Mouse (Mus musculus): ENCODE measurements at regions not wholly inside any gene's neighbourhood (a gene's known extent, or its start where the extent isn't known, plus 50 kb on each side); places are given as distances from the start of the nearest gene placed in this dataset.
A peak's percentile ranks its signal among the peaks of the same experiment; 100 is the strongest.

DNA sequence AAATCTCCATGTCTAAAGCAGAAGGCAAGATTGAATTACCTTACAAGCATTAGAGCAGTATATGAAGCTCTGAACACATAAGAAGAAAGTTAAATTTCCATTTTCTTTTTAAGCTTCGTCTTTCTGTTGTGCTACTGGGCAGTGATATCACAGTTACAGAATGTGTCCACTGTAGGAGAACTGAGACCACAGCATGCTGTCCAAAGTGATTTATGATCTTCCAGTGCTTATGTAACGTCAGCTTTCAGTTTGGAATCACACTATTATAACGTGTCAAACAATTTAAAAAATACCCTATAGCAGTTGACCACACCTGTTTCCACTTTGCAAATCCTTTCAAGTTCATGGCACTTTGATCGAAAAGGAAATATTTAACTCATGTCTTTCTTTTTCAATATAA lies 221.7 kb downstream of the Pros1 start:
- 40% methylated on average over 4 of the region's 4 CpGs for WGBS
- Histone ChIP-seq H3K4me2 (no peak overlapping the region), H3K27ac (no peak overlapping the region), H3K27me3 (no peaks in the 10 kb centered on the region), H3K36me3 (no peaks in the 10 kb centered on the region), H3K4me1 (no peaks in the 10 kb centered on the region), H3K9ac (no peak overlapping the region), H3K9me3 (no peaks in the 10 kb centered on the region), H3K4me3 (no peak overlapping the region)
- ATAC-seq (ENCODE audit: borderline replicate concordance, extremely low read depth, low FRiP score, low TSS enrichment): no peak

DNA sequence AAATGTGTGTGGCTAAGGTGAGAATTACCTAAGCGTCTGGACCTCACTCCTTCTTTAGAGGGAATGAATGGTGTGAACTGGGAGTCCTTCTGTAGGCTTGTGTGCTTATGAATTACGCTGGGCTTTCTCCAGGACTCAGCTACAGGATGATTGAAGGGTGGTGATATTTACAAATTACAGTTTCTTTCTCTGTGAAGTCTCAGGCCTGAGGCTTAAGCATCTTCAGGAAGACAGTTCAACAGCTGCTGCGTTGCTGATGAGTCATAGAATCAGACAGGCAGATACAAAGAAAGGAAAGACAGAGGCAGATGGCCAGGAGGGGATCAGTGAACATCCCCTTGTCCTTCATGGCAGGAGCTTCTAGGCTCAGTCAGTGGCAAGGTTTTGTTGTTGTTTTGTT lies 227.3 kb downstream of the Pros1 start:
- Histone ChIP-seq H3K4me1 (peaks cover 1% of the 10 kb centered on the region; the same call in 1 of the 2 replicates), H3K36me3 (no peaks in the 10 kb centered on the region), H3K9me3 (no peaks in the 10 kb centered on the region), H3K9ac (no peak overlapping the region), H3K4me2 (no peak overlapping the region), H3K4me3 (no peak overlapping the region), H3K27ac (no peak overlapping the region), H3K27me3 (no peaks in the 10 kb centered on the region)
- ATAC-seq (ENCODE audit: borderline replicate concordance, extremely low read depth, low FRiP score, low TSS enrichment): no peak
- WGBS: 59% methylated on average over 3 of the region's 3 CpGs

DNA sequence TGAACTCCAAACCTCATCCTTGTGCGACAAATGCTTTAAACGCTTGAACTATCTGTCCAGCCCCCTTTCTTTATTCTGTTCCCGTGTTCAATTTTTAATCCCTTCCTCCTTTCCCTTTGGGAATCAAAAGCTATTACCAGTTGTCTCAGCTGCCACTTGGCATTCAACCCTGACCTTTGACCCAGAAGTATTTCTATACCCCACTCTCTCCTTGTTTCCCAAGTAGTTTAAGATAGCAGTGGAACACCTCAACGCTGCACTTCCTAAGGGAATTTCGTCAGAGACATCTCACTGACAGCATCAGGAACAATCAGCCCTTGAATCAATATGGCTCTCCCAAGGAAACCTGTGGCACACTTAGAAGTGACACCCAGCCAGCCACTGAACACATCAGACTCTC lies 229.1 kb downstream of the Pros1 start:
- Histone ChIP-seq H3K4me1 (peaks cover 7% of the 10 kb centered on the region; the same call in 1 of the 2 replicates), H3K9me3 (no peaks in the 10 kb centered on the region), H3K9ac (no peak overlapping the region), H3K4me2 (no peak overlapping the region), H3K27me3 (no peaks in the 10 kb centered on the region), H3K4me3 (no peak overlapping the region), H3K27ac (no peak overlapping the region), H3K36me3 (no peaks in the 10 kb centered on the region)
- ATAC-seq (ENCODE audit: borderline replicate concordance, extremely low read depth, low FRiP score, low TSS enrichment): no peak
- WGBS: 73% methylated on average over 5 of the region's 5 CpGs

DNA sequence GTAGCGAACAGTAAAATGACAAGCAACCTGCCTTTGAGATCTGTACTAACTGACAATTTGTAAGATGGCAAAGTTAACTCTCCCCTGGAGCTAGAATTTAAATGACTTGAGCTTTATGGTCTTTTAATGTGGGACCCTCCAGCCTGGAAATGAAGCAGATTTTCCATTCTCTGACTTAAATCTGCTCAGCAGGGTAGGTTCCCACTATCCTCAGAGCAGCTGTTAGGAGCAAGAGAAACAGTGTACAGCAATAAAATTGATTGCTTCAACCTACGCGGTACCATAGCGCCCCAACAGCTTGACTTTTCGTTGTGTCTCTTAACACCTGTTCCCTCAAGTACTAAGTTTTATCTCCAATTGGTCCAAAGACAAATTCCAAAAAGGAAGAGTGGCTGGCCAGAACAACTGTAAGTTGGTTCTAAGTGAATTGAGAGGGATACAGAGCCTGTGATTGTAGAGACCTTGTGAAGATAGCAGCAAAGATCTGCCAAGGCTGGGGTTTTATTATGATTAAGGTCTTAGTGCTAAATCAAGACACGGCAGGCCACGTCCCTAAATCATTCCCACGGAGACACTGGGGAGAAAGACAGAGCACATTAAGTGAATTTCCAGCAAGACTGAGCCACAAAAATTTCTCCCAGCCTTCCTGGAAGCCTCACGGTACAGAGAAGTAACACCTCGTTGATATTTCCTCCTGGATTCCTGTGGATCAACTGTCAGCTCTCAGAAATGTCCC lies 230.1 kb downstream of the Pros1 start:
- WGBS: 59% methylated on average over 10 of the region's 10 CpGs

DNA sequence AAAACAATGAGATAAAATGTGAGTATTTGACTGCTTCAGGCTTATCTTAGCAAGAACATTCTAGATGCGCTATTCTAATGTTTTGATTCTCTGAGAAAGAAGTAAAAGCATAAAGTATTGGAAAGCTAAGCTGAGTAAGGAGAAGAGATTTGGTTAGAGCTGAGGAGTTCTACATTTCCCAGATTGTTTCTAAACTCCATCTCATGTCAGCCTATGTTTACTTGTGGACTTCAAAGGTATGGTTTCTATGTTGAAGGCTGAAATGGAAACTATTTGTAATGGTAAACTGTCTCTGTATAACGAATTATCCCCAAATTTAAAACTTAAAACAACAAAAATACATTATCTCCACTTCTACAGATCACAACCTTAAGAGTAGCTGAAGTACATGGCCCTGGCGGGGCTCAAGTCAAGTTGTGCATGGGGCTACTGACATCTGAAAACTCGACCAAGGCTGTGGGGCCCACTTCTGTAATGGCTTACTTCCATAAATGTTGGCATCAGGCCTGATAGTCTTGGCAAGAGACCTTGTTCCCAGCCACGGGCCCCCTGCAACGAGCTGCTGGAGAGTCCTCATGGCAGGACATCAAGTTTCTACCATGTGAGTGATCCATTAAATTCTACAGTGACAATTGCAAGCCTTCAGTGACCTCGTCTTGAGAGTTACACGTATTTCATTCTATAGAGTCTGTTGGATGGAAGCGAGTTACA lies 232.1 kb downstream of the Pros1 start:
- Histone ChIP-seq H3K36me3 (no peaks in the 10 kb centered on the region), H3K4me3 (no peak overlapping the region), H3K27ac (peak overlapping the region; percentile 78), H3K9ac (no peak overlapping the region), H3K4me2 (no peak overlapping the region), H3K9me3 (no peaks in the 10 kb centered on the region), H3K27me3 (no peaks in the 10 kb centered on the region), H3K4me1 (peaks cover 7% of the 10 kb centered on the region; the same call in 1 of the 2 replicates)
- ATAC-seq (ENCODE audit: borderline replicate concordance, extremely low read depth, low FRiP score, low TSS enrichment): peak; percentile 94; the same call in 1 of the 2 replicates
- 40% methylated on average over 9 of the region's 9 CpGs for WGBS

More for the DNA sequence above, 230.1 kb downstream of the Pros1 start:
- Histone ChIP-seq H3K4me1 (peaks cover 7% of the 10 kb centered on the region; the same call in 1 of the 2 replicates), H3K27ac (no peak overlapping the region), H3K4me2 (no peak overlapping the region), H3K4me3 (no peak overlapping the region), H3K9ac (no peak overlapping the region), H3K27me3 (no peaks in the 10 kb centered on the region), H3K9me3 (no peaks in the 10 kb centered on the region), H3K36me3 (no peaks in the 10 kb centered on the region)
- ATAC-seq (ENCODE audit: borderline replicate concordance, extremely low read depth, low FRiP score, low TSS enrichment): no peak

DNA sequence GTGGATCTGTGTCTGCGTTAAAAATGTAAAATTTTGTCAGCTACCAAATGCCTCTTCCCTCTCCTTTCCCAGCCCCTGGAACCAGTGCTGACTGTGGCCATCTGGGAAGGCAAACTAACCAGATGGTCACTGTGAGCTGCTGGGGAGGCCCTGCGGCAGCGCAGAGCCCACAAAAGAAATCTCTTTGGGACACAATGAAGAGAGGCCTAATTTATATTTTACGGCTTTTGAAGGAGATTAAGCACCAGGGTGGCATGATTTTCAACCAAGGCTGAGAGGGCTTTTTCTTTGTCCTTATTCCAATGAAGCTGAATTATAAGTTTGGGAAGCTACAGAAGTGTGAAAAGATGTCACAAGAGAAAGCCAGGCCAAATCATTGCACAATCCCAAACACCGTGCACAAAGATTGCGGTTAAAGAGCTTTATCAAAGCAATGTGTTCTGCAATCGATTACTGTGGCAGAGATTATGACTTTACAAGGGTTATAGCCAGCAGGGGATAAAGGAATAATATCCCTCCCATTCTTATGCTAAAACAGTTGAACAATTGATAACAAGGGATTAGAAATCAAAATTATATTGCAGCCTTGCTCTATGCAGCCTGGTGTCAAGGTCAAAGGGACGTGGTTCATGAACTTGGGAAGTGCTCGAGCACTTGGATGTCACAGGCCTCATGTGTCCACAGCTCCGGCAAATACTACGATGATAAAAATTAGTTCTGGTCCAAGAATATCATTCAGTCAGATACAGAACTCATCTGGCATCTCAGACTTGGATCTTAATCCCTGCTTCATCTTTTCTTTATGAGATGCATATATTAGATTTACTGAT lies 237.6 kb downstream of the Pros1 start:
- 54% methylated on average over 11 of the region's 11 CpGs for WGBS
- Histone ChIP-seq H3K4me3 (no peak overlapping the region), H3K36me3 (no peaks in the 10 kb centered on the region), H3K4me1 (peaks cover 7% of the 10 kb centered on the region; the same call in 1 of the 2 replicates), H3K9me3 (no peaks in the 10 kb centered on the region), H3K27ac (peak overlapping the region; percentile 39; the same call in 1 of the 2 replicates), H3K9ac (no peak overlapping the region), H3K4me2 (no peak overlapping the region), H3K27me3 (no peaks in the 10 kb centered on the region)
- no peak for ATAC-seq (ENCODE audit: borderline replicate concordance, extremely low read depth, low FRiP score, low TSS enrichment)

DNA sequence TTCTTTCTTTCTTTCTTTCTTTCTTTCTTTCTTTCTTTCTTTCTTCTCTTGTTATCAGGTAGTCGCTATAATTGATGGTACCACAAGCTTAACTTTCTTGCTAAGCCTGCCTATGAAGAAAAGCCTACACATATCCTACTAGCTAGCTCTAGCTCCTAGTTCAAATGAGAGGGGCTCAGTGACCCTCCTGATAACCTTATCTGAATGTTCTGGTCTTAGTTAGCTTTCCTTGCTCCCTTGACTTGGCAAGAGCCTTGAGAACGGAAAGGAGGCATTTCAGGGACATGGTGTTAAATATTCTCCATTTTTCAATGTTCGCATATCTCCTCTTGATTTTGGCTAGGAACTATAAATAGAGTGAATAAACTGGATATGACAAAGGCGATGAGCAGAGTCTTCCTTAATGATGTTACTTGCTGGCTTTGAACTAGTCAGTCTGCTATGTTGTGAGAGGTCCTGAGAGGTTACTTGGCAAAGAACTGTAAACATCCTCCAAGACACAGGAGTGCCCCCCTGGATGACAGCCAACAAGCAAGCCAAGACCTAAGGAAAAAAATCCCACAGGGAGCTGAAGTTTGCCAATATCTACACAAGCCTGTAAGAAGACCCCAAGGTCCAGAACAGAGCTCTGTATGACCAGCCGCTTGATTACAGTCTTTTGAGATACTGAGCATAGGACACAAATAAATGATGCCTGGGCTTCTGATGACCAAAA lies 240.2 kb downstream of the Pros1 start:
- Histone ChIP-seq H3K4me1 (0 out of 2 replicates have a peak, but pooled peaks cover 4% of the 10 kb centered on the region), H3K36me3 (no peaks in the 10 kb centered on the region), H3K27ac (peak overlapping the region; percentile 41), H3K9me3 (no peaks in the 10 kb centered on the region), H3K9ac (no peak overlapping the region), H3K4me2 (no peak overlapping the region), H3K27me3 (no peaks in the 10 kb centered on the region), H3K4me3 (no peak overlapping the region)
- 36% methylated on average over 5 of the region's 5 CpGs for WGBS
- ATAC-seq (ENCODE audit: borderline replicate concordance, extremely low read depth, low FRiP score, low TSS enrichment): peak; percentile 95

DNA sequence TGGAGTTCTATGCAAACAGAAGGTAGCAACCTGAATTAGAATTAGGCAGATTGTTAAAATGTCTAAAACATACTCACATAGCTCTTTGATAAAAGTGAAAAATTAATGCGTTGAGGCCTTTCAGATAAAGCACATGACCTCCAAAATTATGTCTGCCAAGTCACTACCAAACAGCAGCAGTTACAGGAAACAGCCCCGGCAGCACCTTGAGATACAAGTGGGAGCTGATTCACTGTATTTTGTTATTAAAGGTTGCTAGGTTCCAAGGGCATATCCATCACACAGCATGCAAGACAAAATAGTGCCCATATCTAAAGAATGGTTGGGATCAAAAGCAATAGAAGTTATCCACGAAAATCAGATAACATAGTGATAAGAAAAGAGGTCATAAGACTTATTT lies 248.3 kb downstream of the Pros1 start:
- H3K27me3 ChIP-seq: no peaks in the 10 kb centered on the region
- no peak overlapping the region for H3K9ac ChIP-seq
- WGBS: 65% methylated on average over 3 of the region's 3 CpGs
- no peak for ATAC-seq (ENCODE audit: borderline replicate concordance, extremely low read depth, low FRiP score, low TSS enrichment)
- H3K36me3 ChIP-seq: no peaks in the 10 kb centered on the region
- H3K4me3 ChIP-seq: no peak overlapping the region
- H3K4me2 ChIP-seq: no peak overlapping the region
- no peak overlapping the region for H3K27ac ChIP-seq
- H3K9me3 ChIP-seq: no peaks in the 10 kb centered on the region
- peaks cover 19% of the 10 kb centered on the region for H3K4me1 ChIP-seq

DNA sequence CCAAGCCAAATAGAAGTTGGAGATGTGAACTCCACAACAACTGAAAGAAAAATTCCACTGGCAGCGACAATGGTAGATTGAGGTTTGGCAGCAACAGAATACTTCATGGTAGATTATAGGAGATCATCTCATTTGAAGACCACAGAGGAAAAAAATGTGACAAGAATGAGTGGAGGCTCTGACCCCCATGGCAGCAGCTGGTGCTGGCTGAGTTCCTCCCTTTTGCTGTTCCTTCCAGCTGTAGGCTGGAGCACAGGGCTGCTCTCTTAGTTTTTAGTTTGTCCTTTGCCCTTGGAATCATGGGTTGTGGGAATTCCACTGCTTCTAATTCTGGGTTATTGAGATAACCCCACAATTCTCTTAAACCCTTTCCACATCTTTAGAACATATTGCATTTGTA lies 248.8 kb downstream of the Pros1 start:
- no peak for ATAC-seq (ENCODE audit: borderline replicate concordance, extremely low read depth, low FRiP score, low TSS enrichment)
- H3K4me3 ChIP-seq: no peak overlapping the region
- no peak overlapping the region for H3K27ac ChIP-seq
- no peaks in the 10 kb centered on the region for H3K9me3 ChIP-seq
- H3K27me3 ChIP-seq: no peaks in the 10 kb centered on the region
- no peak overlapping the region for H3K9ac ChIP-seq
- no peak overlapping the region for H3K4me2 ChIP-seq
- WGBS: 64% methylated on average over 1 of the region's 1 CpGs
- H3K36me3 ChIP-seq: no peaks in the 10 kb centered on the region
- peaks cover 19% of the 10 kb centered on the region for H3K4me1 ChIP-seq

DNA sequence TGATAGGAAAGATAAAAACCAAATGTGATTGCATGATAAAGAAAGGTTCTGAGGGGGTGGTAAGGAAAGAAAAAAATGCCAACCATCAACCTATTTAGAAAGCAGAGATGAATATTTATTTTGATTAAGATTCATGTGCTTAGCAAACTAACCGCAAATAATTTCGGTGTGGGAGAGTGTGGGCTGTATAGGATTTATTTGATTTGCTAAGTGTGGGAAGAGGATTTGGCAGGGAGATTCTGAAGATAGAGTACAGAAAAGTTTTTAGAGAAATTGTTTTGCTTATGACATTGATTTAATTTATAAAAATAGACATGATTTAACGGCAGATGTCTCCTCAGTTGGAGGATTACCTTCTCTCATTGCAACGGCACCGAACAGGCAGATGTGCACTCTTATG lies 250.3 kb downstream of the Pros1 start:
- Histone ChIP-seq H3K27ac (peak overlapping the region; percentile 92), H3K9me3 (no peaks in the 10 kb centered on the region), H3K27me3 (no peaks in the 10 kb centered on the region), H3K36me3 (no peaks in the 10 kb centered on the region), H3K4me1 (peaks cover 19% of the 10 kb centered on the region), H3K4me3 (no peak overlapping the region), H3K9ac (no peak overlapping the region), H3K4me2 (no peak overlapping the region)
- 50% methylated on average over 5 of the region's 5 CpGs for WGBS
- ATAC-seq (ENCODE audit: borderline replicate concordance, extremely low read depth, low FRiP score, low TSS enrichment): no peak

DNA sequence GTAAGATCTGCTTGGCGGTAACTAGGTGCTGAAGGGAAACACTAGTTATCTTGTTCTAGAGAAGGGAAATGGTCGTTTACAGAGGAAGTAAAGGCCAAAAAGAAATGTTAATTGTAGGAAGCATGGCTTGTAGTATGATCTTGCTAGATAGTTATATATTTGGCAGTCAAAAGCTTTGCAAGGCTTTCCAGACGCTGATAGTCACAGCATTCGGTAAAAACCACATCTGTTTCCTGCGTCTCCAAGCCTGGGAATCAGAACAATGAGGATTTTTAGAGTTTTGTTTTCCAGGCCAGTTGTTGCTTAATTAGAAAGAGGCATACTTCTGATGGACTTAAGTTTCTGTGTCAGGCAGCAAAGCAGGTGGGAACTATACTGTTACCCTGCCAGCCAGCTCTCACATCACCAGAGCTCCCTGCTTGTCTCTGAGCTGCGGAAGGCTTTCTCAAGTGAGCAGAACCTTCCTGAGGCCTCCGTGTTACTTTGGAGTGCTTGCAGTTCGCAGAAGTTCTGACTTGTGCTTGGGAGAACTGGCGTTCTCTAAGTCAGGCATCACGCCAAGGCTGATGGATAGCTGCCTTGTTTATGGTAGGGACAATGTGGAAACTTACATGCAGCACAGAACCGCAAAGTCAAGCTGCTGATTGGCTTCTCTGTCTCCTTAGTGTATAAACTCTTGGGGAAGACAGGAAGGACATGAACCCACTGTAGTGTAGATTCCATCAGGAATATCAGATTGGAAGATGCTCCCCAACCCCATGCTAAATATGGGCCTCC lies 251.0 kb downstream of the Pros1 start:
- peaks cover 19% of the 10 kb centered on the region for H3K4me1 ChIP-seq
- H3K9me3 ChIP-seq: no peaks in the 10 kb centered on the region
- no peak overlapping the region for H3K4me3 ChIP-seq
- peak overlapping the region; percentile 92 for H3K27ac ChIP-seq
- WGBS: 33% methylated on average over 11 of the region's 11 CpGs
- H3K4me2 ChIP-seq: peak overlapping the region; percentile 13; the same call in 1 of the 2 replicates
- no peak overlapping the region for H3K9ac ChIP-seq
- no peaks in the 10 kb centered on the region for H3K27me3 ChIP-seq
- H3K36me3 ChIP-seq: no peaks in the 10 kb centered on the region
- peak; percentile 91; the same call in 1 of the 2 replicates for ATAC-seq (ENCODE audit: borderline replicate concordance, extremely low read depth, low FRiP score, low TSS enrichment)
